Mouse (Mus musculus) liver, embryonic 14.5 days (tissue): ENCODE measurements around the gene Kcnj6. TPM values are rescaled to one million over a fixed set of nuclear protein-coding genes. Genes with fewer than 3 reads are reported as not detected.

ENCODE experiments used
- ATAC-seq: fragments of 200-750 bp; cut with Nextera tagmentation; 2 replicates; pipeline ENCODE4 v1.8.0; 2017; ENCODE audit warnings: moderate number of reproducible peaks, mild to moderate bottlenecking, moderate library complexity; ENCODE audit not compliant: insufficient read depth
- DNase-seq, 3 experiments: peaks; one replicate each; pipeline ENCODE4 v3.0.0-alpha.2; 2012 to 2013; ENCODE audit warnings: low read depth in 3 of 3, low spot score in 3 of 3
- H3K27ac ChIP-seq: fragments of 300-500 bp; sonication (generic); 2 replicates; pipeline ENCODE4 v1.5.1; 2014; ENCODE audit warnings: moderate library complexity, mild to moderate bottlenecking, control low read depth, inconsistent platforms
- H3K27me3 ChIP-seq: fragments of 300-500 bp; sonication (generic); 2 replicates; pipeline ENCODE4 v1.6.1; 2014; ENCODE audit warnings: mild to moderate bottlenecking, low read length, moderate library complexity; ENCODE audit not compliant: control insufficient read depth, insufficient read depth
- H3K36me3 ChIP-seq: fragments of 300-500 bp; sonication (generic); replicated peaks from 2 replicates; pipeline ENCODE4 v1.6.1; 2014; ENCODE audit warnings: low read depth; ENCODE audit not compliant: control insufficient read depth, insufficient read depth
- H3K4me1 ChIP-seq, 2 experiments: fragments of 200-500 bp in 1 of 2; fragments of 300-500 bp in 1 of 2; sonication (generic) in 1 of 2; replicated peaks; 2 replicates each; pipeline ENCODE4 v1.6.1; 2012 to 2014; ENCODE audit warnings: antibody characterized with exemption in 1 of 2, inconsistent platforms in 1 of 2, low read length in 1 of 2; ENCODE audit not compliant: control insufficient read depth in 2 of 2, insufficient read depth in 2 of 2
- H3K4me2 ChIP-seq: fragments of 300-500 bp; sonication (generic); 2 replicates; pipeline ENCODE4 v1.6.1; 2014; ENCODE audit warnings: low read depth, mild to moderate bottlenecking, control low read depth, moderate library complexity
- H3K4me3 ChIP-seq, 2 experiments: fragments of 200-500 bp in 1 of 2; fragments of 300-500 bp in 1 of 2; sonication (generic) in 1 of 2; 2 replicates each; pipeline ENCODE4 v1.5.1; 2012 to 2014; ENCODE audit warnings: low read depth in 2 of 2, low read length in 2 of 2, mild to moderate bottlenecking in 2 of 2, control low read depth in 1 of 2, inconsistent platforms in 1 of 2, moderate library complexity in 1 of 2; ENCODE audit not compliant: insufficient read depth in 1 of 2
- H3K9ac ChIP-seq: fragments of 300-500 bp; sonication (generic); replicated peaks from 2 replicates; pipeline ENCODE4 v1.6.1; 2014; ENCODE audit warnings: mild to moderate bottlenecking, control low read depth, moderate library complexity
- H3K9me3 ChIP-seq: fragments of 300-500 bp; sonication (generic); 2 replicates; pipeline ENCODE4 v1.6.1; 2016; ENCODE audit warnings: low read length, mixed read lengths; ENCODE audit not compliant: control insufficient read depth
- CTCF ChIP-seq: IDR thresholded peaks from 2 replicates; pipeline ENCODE4 v1.5.1; 2016; ENCODE audit warnings: antibody characterized with exemption, low read depth, control low read depth
- EP300 ChIP-seq: IDR thresholded peaks from 2 replicates; pipeline ENCODE4 v1.6.1; 2016; ENCODE audit warnings: antibody characterized with exemption, low read depth
- WGBS: fragments of 180-500 bp; shearing (Covaris S2); extraction: QIAGEN DNeasy Blood & Tissue Kit; methylation state at CpG from one replicate; pipeline ENCODE4 v1.1.7; 2014; ENCODE audit not compliant: insufficient replicate concordance; 5-methylcytosine and 5-hydroxymethylcytosine counted together
- polyA plus RNA-seq, 2 experiments: library from polyadenylated mRNA; depleted of rRNA in 1 of 2; stranded (reverse) in 1 of 2; unstranded in 1 of 2; fragments of >200 nt; fragmentation: Nextera tagmentation in 1 of 2; extraction: Ambion mirVana in 1 of 2; gene quantifications; 2 replicates each; pipeline versions ENCODE4 v1.2.1 to v1.2.3; 2012 to 2014

The Kcnj6 gene
- polyA plus RNA-seq, 2 experiments = not detected

GRCm38 (mm10) chr16:94986731-94987130 lies 10.8 kb downstream of the Kcnj6 start:
- no peak overlapping the region for H3K4me3 ChIP-seq
- WGBS = 62% methylated on average over 9 of the region's 9 CpGs

GRCm38 (mm10) chr16:94984263-94984662 lies 13.2 kb downstream of the Kcnj6 start:
- ATAC-seq (no peak), DNase-seq (no peak)
- WGBS = 75% methylated on average over 3 of the region's 3 CpGs
- TF ChIP-seq CTCF (no peak), EP300 (no peak)
- Histone ChIP-seq H3K4me3 (no peak overlapping the region), H3K36me3 (no peaks in the 10 kb centered on the region), H3K27me3 (no peaks in the 10 kb centered on the region), H3K9me3 (no peaks in the 10 kb centered on the region), H3K9ac (no peak overlapping the region), H3K27ac (no peak overlapping the region), H3K4me2 (no peak overlapping the region), H3K4me1 (no peaks in the 10 kb centered on the region)

More at GRCm38 (mm10) chr16:94986731-94987130, 10.8 kb downstream of the Kcnj6 start:
- H3K4me2 ChIP-seq = no peak overlapping the region
- ATAC-seq (no peak), DNase-seq (no peak)
- no peaks in the 10 kb centered on the region for H3K4me1 ChIP-seq
- H3K27me3 ChIP-seq = no peaks in the 10 kb centered on the region
- TF ChIP-seq EP300 = no peak
- no peak for TF ChIP-seq CTCF
- no peaks in the 10 kb centered on the region for H3K9me3 ChIP-seq
- H3K9ac ChIP-seq = no peak overlapping the region
- no peaks in the 10 kb centered on the region for H3K36me3 ChIP-seq
- H3K27ac ChIP-seq = no peak overlapping the region

- Histone ChIP-seq H3K27me3 (no peaks in the 10 kb centered on the region), H3K9ac (no peak overlapping the region), H3K27ac (no peak overlapping the region), H3K9me3 (no peaks in the 10 kb centered on the region), H3K4me1 (no peaks in the 10 kb centered on the region), H3K36me3 (no peaks in the 10 kb centered on the region), H3K4me3 (no peak overlapping the region), H3K4me2 (no peak overlapping the region)
- 63% methylated on average over 2 of the region's 2 CpGs for WGBS
- DNase-seq (no peak), ATAC-seq (no peak)
- TF ChIP-seq CTCF (no peak), EP300 (no peak)
These were observed 17.1 kb downstream of the Kcnj6 start for GRCm38 (mm10) chr16:94980374-94980773.

- no peaks in the 10 kb centered on the region for H3K9me3 ChIP-seq
- H3K27me3 ChIP-seq = no peaks in the 10 kb centered on the region
- ATAC-seq = no peak
- no peak overlapping the region for H3K4me3 ChIP-seq
- H3K36me3 ChIP-seq = no peaks in the 10 kb centered on the region
- no peak overlapping the region for H3K4me2 ChIP-seq
- no peak overlapping the region for H3K27ac ChIP-seq
- H3K4me1 ChIP-seq = no peaks in the 10 kb centered on the region
- no peak for TF ChIP-seq CTCF
- no peak for TF ChIP-seq EP300
- 54% methylated on average over 9 of the region's 9 CpGs for WGBS
- no peak overlapping the region for H3K9ac ChIP-seq
- DNase-seq = no peak
These were observed 18.0 kb downstream of the Kcnj6 start for GRCm38 (mm10) chr16:94979499-94979898.

- Histone ChIP-seq H3K9ac (no peak overlapping the region), H3K4me2 (no peak overlapping the region), H3K9me3 (no peaks in the 10 kb centered on the region), H3K4me1 (no peaks in the 10 kb centered on the region), H3K27me3 (no peaks in the 10 kb centered on the region), H3K27ac (no peak overlapping the region), H3K36me3 (no peaks in the 10 kb centered on the region), H3K4me3 (no peak overlapping the region)
- 38% methylated on average over 14 of the region's 14 CpGs for WGBS
- DNase-seq = peak in 1 of 3 experiments; percentile 3
- TF ChIP-seq EP300 = no peak
- TF ChIP-seq CTCF = no peak
- no peak for ATAC-seq
These were observed 25.2 kb downstream of the Kcnj6 start for GRCm38 (mm10) chr16:94972080-94972855.
